Mouse (Mus musculus): ENCODE results near the gene S1pr4. TPM values are rescaled to one million over a fixed set of nuclear protein-coding genes. Genes with fewer than 3 reads are reported as not detected.

S1pr4 gene
- polyA plus RNA-seq, 1 experiment, result 40.3 TPM

DNA sequence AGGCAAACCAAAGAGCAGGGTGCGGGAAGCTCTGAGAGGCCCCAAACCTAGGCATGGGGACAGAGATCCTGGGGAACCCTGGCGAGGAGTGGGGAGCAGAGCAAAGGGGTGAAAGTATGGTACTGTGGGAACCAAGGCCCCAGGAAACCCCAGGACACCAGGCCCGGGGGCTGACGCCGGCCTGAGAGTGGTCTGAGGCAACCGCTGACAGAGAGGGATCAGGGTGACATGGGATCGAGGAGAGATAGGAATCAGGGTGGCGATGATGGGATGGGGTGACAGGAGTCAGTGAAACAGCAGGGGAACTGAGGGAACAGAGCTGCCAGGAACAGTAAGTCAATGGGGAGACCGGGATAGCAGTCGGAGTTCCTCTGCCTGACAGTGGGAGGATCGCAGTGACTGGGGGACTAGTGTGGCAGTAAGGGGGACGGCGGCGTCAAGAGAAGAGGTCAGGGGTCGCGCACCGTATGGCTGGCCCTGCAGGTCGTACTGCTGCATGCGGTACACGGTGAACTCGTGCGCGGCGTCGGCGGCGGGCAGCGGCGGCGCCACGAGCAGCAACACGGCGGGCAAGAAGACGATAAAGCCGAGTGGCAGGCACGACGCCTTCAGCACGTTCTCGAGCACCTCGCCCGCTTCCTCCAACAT lies 4.2 kb downstream of the S1pr4 start:
- H3K4me3 ChIP-seq (replicated peaks; ENCODE audit: extremely low read depth, low read depth, low read length), result peak overlapping the region; percentile 89

DNA sequence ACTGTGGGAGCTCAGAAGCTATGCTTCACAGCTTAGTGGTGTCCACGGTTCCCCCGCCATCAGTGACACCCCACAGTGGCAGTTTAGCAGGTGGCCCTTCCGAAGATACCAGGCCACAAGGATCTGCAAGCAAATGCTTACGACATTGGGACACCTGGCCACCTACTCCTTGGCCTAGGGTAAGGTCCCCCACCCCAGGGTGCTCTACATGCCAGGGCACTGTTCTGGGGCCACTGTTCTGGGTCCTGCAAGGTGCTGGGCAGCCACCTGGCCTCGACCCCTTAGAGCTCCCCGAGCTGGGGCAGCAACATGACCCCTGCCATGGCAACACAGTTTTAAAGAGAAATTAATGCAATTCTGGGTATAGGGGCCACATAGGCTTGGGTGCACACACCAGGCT lies 4.8 kb downstream of the S1pr4 start:
- WGBS, result 64% methylated on average over 6 of the region's 6 CpGs
- H3K4me3 ChIP-seq (replicated peaks; ENCODE audit: extremely low read depth, low read depth, low read length), result no peak overlapping the region
- TF ChIP-seq POLR2A (IDR thresholded peaks at IDR 0.05; ENCODE audit: borderline replicate concordance, extremely low read depth, low read depth, low read length) (no peak), CTCF (IDR thresholded peaks at IDR 0.05; ENCODE audit: insufficient read depth, low read length) (no peak)
- DNase-seq, result no peak
- H3K4me1 ChIP-seq (ENCODE audit: control insufficient read depth, insufficient read depth, low read length), result peaks cover 10% of the 10 kb centered on the region

More for the DNA sequence above, 4.2 kb downstream of the S1pr4 start:
- TF ChIP-seq POLR2A (IDR thresholded peaks at IDR 0.05; ENCODE audit: borderline replicate concordance, extremely low read depth, low read depth, low read length) (no peak), CTCF (IDR thresholded peaks at IDR 0.05; ENCODE audit: insufficient read depth, low read length) (no peak)
- peaks cover 10% of the 10 kb centered on the region for H3K4me1 ChIP-seq (ENCODE audit: control insufficient read depth, insufficient read depth, low read length)
- 1% methylated on average over 41 of the region's 41 CpGs for WGBS
- DNase-seq, result no peak

DNA sequence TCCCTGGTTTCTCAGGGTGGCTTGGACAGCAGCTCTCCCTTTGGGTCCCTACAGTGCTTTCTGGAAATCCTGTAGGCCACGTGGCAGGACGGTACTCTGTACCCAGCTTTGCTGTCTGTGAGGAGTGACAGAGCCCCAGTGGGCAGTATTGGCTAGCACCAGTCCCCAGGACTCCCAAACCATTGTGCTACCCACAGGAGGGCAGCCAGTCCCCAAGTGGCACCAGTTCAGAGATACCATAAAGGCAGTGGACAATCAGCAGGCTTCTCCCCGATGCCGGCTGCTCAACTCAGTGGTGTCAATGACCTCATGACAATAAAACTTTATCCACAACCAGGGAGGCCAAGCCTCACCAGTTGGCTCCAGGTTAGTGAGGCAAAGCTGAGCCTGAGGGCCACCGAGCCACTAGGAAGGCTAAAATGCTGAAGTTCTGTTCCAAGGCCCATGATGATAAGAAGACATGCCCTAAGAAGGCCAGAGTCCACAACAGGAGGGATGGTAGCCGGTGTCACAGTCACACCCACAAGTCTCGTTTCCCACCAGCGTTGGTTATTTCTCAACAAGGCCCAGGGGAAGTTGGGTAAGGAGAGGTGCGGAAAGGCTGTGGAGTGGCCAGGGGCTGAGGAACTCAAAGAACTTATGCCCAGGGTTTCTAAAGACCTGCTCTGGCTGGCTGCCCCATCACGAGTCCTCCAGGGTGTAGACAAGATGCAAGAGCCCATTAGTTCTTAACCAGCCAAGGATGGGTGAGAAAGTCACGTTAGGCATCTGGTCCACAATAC lies 5.5 kb downstream of the S1pr4 start:
- H3K4me3 ChIP-seq (replicated peaks; ENCODE audit: extremely low read depth, low read depth, low read length), result no peak overlapping the region
- WGBS, result 82% methylated on average over 11 of the region's 11 CpGs
- H3K4me1 ChIP-seq (ENCODE audit: control insufficient read depth, insufficient read depth, low read length), result peaks cover 10% of the 10 kb centered on the region
- TF ChIP-seq CTCF (IDR thresholded peaks at IDR 0.05; ENCODE audit: insufficient read depth, low read length) (no peak), POLR2A (IDR thresholded peaks at IDR 0.05; ENCODE audit: borderline replicate concordance, extremely low read depth, low read depth, low read length) (no peak)
- DNase-seq, result no peak

DNA sequence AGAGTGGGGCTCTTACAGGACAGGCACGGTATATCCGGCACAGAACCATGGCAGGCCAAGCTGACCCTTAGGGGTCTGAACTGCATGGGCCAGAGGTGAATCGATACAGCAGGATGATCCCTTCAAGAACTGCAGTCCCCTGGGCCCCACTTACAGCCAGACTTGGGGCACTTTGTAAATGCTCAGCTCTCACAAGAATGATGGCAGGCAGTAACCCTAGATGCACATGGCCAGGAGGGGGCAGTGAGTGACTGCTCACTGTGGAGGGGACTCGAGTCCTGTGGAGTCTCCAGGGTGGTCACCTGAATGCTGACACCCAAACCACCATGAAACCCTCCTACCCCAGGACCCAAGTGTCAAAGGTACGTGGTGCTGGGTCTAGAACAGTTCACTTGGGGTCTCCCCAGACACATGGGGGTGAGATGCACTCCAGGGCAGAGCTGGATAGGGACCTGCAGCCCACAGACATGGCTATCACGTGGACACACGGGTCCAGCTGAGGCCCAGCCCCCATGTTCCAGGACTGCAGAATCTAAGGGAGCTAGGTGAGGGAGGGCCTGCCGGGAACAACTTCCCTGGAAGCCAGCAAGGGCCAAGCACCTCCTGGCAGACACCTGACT lies 6.2 kb downstream of the S1pr4 start:
- Histone ChIP-seq H3K4me1 (ENCODE audit: control insufficient read depth, insufficient read depth, low read length) (peaks cover 10% of the 10 kb centered on the region), H3K4me3 (replicated peaks; ENCODE audit: extremely low read depth, low read depth, low read length) (no peak overlapping the region)
- no peak for DNase-seq
- peak; percentile 42; the same call in 1 of the 2 replicates for TF ChIP-seq CTCF (IDR thresholded peaks at IDR 0.05; ENCODE audit: insufficient read depth, low read length)
- no peak for TF ChIP-seq POLR2A (IDR thresholded peaks at IDR 0.05; ENCODE audit: borderline replicate concordance, extremely low read depth, low read depth, low read length)
- WGBS, result 75% methylated on average over 8 of the region's 8 CpGs

DNA sequence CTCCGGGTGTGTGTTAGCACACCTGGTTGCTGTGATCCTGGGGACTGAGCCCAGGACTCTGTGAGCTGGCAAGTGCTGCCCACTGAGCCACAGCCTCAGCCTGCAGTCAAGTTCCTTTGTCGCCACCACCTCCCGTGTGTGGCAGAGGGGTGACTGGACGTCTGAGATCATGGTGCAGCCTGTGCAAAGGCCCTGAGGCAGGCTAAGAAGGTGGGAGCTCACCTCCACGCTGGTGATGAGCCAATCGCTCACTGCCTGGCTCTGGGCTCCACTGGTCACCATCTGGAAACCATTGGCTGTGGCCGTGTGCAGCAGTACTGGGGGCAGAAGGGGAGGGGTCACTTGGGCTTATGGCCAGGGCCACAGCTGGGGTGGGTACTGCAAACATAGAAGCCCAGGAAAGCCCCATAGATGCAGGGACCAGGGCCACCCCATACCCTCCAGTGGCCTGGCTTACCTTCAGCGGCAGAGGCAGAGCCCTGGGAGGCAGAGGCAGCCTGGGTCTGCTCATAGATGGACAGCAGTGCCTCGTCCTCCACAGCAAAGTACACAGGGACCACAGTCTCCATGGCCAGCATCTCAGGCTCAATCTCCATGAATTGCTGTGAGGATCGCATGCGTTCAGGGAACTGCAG lies 7.2 kb downstream of the S1pr4 start:
- DNase-seq, result no peak
- Histone ChIP-seq H3K4me1 (ENCODE audit: control insufficient read depth, insufficient read depth, low read length) (peaks cover 10% of the 10 kb centered on the region), H3K4me3 (replicated peaks; ENCODE audit: extremely low read depth, low read depth, low read length) (no peak overlapping the region)
- TF ChIP-seq CTCF (IDR thresholded peaks at IDR 0.05; ENCODE audit: insufficient read depth, low read length), result no peak
- TF ChIP-seq POLR2A (IDR thresholded peaks at IDR 0.05; ENCODE audit: borderline replicate concordance, extremely low read depth, low read depth, low read length), result no peak
- 90% methylated on average over 11 of the region's 11 CpGs for WGBS

DNA sequence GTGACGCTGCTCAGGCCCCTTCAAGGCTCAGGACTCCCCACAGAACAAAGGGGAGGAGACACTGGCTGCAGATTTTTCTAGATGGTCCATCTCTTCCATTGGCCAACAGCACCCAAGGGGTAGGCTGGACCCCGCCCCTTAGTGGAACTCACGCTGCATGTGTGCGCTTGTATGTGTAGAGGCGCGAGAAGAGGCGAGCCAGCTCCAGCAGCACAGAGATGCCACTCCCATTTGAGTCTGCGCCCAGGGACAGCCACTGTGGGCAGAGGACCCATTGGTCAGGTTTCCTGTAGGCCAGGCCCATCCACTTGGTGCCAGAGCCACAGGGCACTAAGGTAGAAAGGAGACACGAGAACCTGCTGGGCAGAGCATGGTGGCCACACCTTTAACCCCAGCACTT lies 8.9 kb downstream of the S1pr4 start:
- TF ChIP-seq POLR2A (IDR thresholded peaks at IDR 0.05; ENCODE audit: borderline replicate concordance, extremely low read depth, low read depth, low read length), result no peak
- no peak overlapping the region for H3K4me3 ChIP-seq (replicated peaks; ENCODE audit: extremely low read depth, low read depth, low read length)
- peaks cover 10% of the 10 kb centered on the region for H3K4me1 ChIP-seq (ENCODE audit: control insufficient read depth, insufficient read depth, low read length)
- 90% methylated on average over 9 of the region's 9 CpGs for whole genome bisulfite sequencing
- DNase-seq, result no peak

DNA sequence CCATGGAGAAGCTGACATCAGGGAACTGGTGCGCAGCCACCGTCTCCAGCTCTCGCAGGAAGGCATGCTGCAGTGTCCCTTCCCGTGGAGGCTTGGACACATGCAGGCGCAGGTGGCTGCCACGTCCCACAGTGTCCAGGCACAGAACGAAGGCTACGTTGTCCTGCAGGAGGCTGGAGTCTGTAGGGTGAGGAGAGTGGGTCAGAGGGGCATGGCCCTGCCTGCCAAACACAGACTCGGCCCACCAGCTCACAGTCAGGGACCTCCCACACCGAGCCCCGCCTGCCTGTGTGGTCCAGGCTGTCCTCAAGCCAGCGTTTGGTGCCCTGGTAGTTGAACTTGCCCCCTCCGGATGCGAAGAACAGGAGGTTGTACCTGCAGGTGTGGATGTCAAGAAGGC lies 10.0 kb downstream of the S1pr4 start:
- TF ChIP-seq CTCF (IDR thresholded peaks at IDR 0.05; ENCODE audit: insufficient read depth, low read length) (no peak), POLR2A (IDR thresholded peaks at IDR 0.05; ENCODE audit: borderline replicate concordance, extremely low read depth, low read depth, low read length) (no peak)
- no peak for DNase-seq
- 85% methylated on average over 14 of the region's 14 CpGs for WGBS
- Histone ChIP-seq H3K4me1 (ENCODE audit: control insufficient read depth, insufficient read depth, low read length) (peaks cover 5% of the 10 kb centered on the region; the same call in 1 of the 2 replicates), H3K4me3 (replicated peaks; ENCODE audit: extremely low read depth, low read depth, low read length) (no peak overlapping the region)

DNA sequence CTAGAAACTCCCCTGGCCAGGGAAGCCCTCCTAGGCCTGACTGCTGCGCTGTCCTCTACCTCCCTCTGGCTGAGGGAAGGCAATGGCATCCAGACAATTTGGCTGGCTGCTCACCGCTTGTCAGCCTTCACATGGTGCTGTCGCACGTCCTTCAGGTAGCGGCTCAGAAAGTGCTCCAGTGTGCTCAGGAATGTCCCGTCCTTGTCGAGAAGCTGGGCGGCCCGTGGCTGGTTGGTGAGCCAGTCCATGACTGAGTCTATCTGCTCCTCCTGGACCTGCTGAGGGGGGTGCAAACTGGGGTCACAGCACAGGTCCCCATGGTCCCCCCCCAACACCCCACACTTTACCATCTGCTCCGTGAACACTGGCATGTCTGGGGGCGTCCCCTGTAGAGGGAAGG lies 11.9 kb downstream of the S1pr4 start:
- 69% methylated on average over 11 of the region's 11 CpGs for WGBS
- no peak for DNase-seq
- Histone ChIP-seq H3K4me1 (ENCODE audit: control insufficient read depth, insufficient read depth, low read length) (no peaks in the 10 kb centered on the region), H3K4me3 (replicated peaks; ENCODE audit: extremely low read depth, low read depth, low read length) (no peak overlapping the region)
- no peak for TF ChIP-seq CTCF (IDR thresholded peaks at IDR 0.05; ENCODE audit: insufficient read depth, low read length)
- TF ChIP-seq POLR2A (IDR thresholded peaks at IDR 0.05; ENCODE audit: borderline replicate concordance, extremely low read depth, low read depth, low read length), result no peak

DNA sequence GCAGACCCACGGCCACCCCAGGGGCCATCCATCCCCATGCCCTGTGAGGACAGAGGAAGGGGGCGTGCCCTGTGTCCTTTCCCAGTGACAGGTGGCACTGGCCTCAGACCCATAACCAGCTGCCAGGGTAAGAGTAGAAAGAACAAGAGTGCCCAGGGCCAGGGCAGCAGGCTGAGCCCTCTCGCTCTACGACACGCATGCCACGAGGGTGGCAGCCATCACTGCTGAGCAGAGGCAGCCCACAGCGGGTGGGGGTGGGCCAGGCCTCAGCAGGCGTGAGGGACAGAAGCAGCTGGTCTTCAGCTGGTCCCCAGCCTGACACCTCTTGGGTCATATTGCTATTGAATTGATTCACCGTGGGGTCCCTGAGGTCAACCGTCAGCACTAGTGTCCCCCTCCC lies 13.4 kb downstream of the S1pr4 start:
- WGBS, result 87% methylated on average over 10 of the region's 10 CpGs
- TF ChIP-seq CTCF (IDR thresholded peaks at IDR 0.05; ENCODE audit: insufficient read depth, low read length) (no peak), POLR2A (IDR thresholded peaks at IDR 0.05; ENCODE audit: borderline replicate concordance, extremely low read depth, low read depth, low read length) (no peak)
- no peak for DNase-seq
- H3K4me1 ChIP-seq (ENCODE audit: control insufficient read depth, insufficient read depth, low read length), result peaks cover 8% of the 10 kb centered on the region; the same call in 1 of the 2 replicates
- no peak overlapping the region for H3K4me3 ChIP-seq (replicated peaks; ENCODE audit: extremely low read depth, low read depth, low read length)
